In genomic region chr11:80141825-80142521, GRCm38 (mm10) we compare ENCODE assay signal across 8 mouse cellular contexts. TPM values are rescaled to one million over a fixed set of nuclear protein-coding genes. Genes with fewer than 3 reads are reported as not detected.
A peak's percentile ranks its signal among the peaks of the same experiment; 100 is the strongest.
DNase-seq lines count a peak whose midpoint lies in the region; ATAC-seq and TF ChIP-seq lines count a peak whose summit lies in the region.

Tefm (minus strand) TSS chr11:80142175.

- H3K36me3 ChIP-seq in ES-E14 (ENCODE audit: control insufficient read depth, insufficient read depth, low read length, poor library complexity, severe bottlenecking): peaks cover under 1% of the 10 kb centered on the region; the same call in 1 of the 2 replicates
- peaks cover 4% of the 10 kb centered on the region for H3K36me3 ChIP-seq in forebrain, embryonic 15.5 days

- peak within 1 kb of the TSS; percentile 77 to 89 for H3K4me3 ChIP-seq in ES-E14 (ENCODE audit: insufficient read depth in 1 of 2, low read depth in 1 of 2, low read length in 2 of 2, poor library complexity in 1 of 2, severe bottlenecking in 1 of 2)
- H3K4me3 ChIP-seq in forebrain, embryonic 15.5 days: peak within 1 kb of the TSS; percentile 72
- peak within 1 kb of the TSS; percentile 79 for H3K4me3 ChIP-seq in lung, adult 2 months (replicated peaks; ENCODE audit: extremely low read depth, low read depth, low read length)

- in situ Hi-C loops in ES-E14 (cut with MboI; ENCODE audit: low sequenced_read_pairs in 2 of 2, unreplicated experiment in 2 of 2): no loop called here

- H3K9me3 ChIP-seq in ES-E14 (ENCODE audit: control insufficient read depth, insufficient read depth, low read depth, low read length): no peaks in the 10 kb centered on the region
- no peaks in the 10 kb centered on the region for H3K9me3 ChIP-seq in forebrain, embryonic 15.5 days

- peak; percentile 93 for DNase-seq in ES-E14 (ENCODE audit: low read depth, low spot score)
- peak; percentile 80 for DNase-seq in cerebellum, adult 11-12 months
- peak; percentile 66 for DNase-seq in heart, postnatal 25 days (ENCODE audit: low spot score)
- DNase-seq in layer of hippocampus, adult 18-20 months (ENCODE audit: low spot score in 2 of 2): peak; percentile 76 to 89
- peak; percentile 84 for DNase-seq in lung, adult 2 months
- DNase-seq in thymus, adult 18-20 months: peak; percentile 54 to 65

- ATAC-seq in forebrain, embryonic 15.5 days (replicated peaks): peak; percentile 95
- peak; percentile 69 for ATAC-seq in neutrophil, adult 5-6 weeks (ENCODE audit: extremely low read depth, insufficient number of reproducible peaks, low FRiP score, poor library complexity, severe bottlenecking)

- peaks cover under 1 to 10% of the 10 kb centered on the region in 2 experiments; a peak in 2 of 4 replicates for H3K4me1 ChIP-seq in ES-E14 (ENCODE audit: control insufficient read depth in 2 of 2, insufficient read depth in 2 of 2, low read length in 2 of 2, poor library complexity in 1 of 2)
- peaks cover 23% of the 10 kb centered on the region for H3K4me1 ChIP-seq in forebrain, embryonic 15.5 days
- peaks cover 2% of the 10 kb centered on the region; the same call in 1 of the 2 replicates for H3K4me1 ChIP-seq in lung, adult 2 months (ENCODE audit: control insufficient read depth, insufficient read depth, low read length)

- peak within 1 kb of the TSS; percentile 82 for H3K27ac ChIP-seq in ES-E14 (ENCODE audit: insufficient read depth, low read depth, low read length, poor library complexity, severe bottlenecking)
- peak within 1 kb of the TSS; percentile 86 for H3K27ac ChIP-seq in forebrain, embryonic 15.5 days (replicated peaks)

- peak within 1 kb of the TSS; percentile 94 for H3K9ac ChIP-seq in ES-E14 (ENCODE audit: insufficient read depth, low read depth, low read length, poor library complexity, severe bottlenecking)
- peak within 1 kb of the TSS; percentile 82 for H3K9ac ChIP-seq in forebrain, embryonic 15.5 days (replicated peaks)

- no peak for TF ChIP-seq CTCF in lung, adult 2 months (IDR thresholded peaks at IDR 0.05; ENCODE audit: insufficient read depth, low read length)

- peak; percentile 89; the same call in 1 of the 2 replicates for TF ChIP-seq POLR2A in lung, adult 2 months (IDR thresholded peaks at IDR 0.05; ENCODE audit: borderline replicate concordance, extremely low read depth, low read depth, low read length)

- intact Hi-C loops in heart, postnatal 25 days (cut with DNase I): loop anchor here (5.0 kb wide), 2 partner anchors 40 to 100 kb away; partner anchors contain the start of gene Rnf135

- H3K4me2 ChIP-seq in forebrain, embryonic 15.5 days (replicated peaks): peak within 1 kb of the TSS; percentile 74

- H3K27me3 ChIP-seq in forebrain, embryonic 15.5 days: no peaks in the 10 kb centered on the region

- under 1% methylated on average over 40 of the region's 40 CpGs for WGBS in forebrain, embryonic 15.5 days
- WGBS in lung, adult 2 months: under 1% methylated on average over 40 of the region's 40 CpGs

TF ChIP-seq in ES-E14, 5 proteins besides CTCF, POLR2A, EP300 and RAD21:
- TF ChIP-seq ZNF384 (IDR thresholded peaks at IDR 0.05; ENCODE audit: low read depth, low read length) (no peak), CHD2 (IDR thresholded peaks at IDR 0.05; ENCODE audit: low read depth, low read length) (no peak), HCFC1 (IDR thresholded peaks at IDR 0.05; ENCODE audit: borderline replicate concordance, insufficient read depth, low read length) (peak; percentile 82), ZC3H11A (IDR thresholded peaks at IDR 0.05; ENCODE audit: borderline replicate concordance, low read depth, low read length) (no peak), MAFK (IDR thresholded peaks at IDR 0.05; ENCODE audit: insufficient read depth, low read depth, low read length) (no peak)

RNA-seq across cellular contexts. Expression of gene Tefm, which starts in this region (rescaled TPM):
- 31.1 and 33.3 TPM in 2 replicates for total RNA-seq in ES-E14 (2012; rRNA removed)
- 28.2 and 30.7 TPM in 2 replicates for polyA plus RNA-seq in forebrain, embryonic 15.5 days (2015; fragmentation: Nextera tagmentation; extraction: Ambion mirVana)
- 10 to 100 TPM; 25.8 to 29.7 TPM for total RNA-seq in heart, postnatal 25 days (2021)
- total RNA-seq in layer of hippocampus, adult 18-20 months (2021): 1 to 10 TPM; 8.4 to 9.6 TPM
- polyA plus RNA-seq in lung, adult 2 months (2012; rRNA removed): 2.7 and 4.3 TPM in 2 replicates
- 3.7 and 3.9 TPM in 2 replicates for total RNA-seq in neutrophil, adult 5-6 weeks (2017)

Comparison
In these comparisons a context has a peak if more than half of its experiments do, and no peak if none do; other contexts are left out.
1. Peak in every context shown above with its lines: DNase-seq, ATAC-seq, H3K4me3 ChIP-seq and H3K27ac ChIP-seq.